Mouse (Mus musculus) urinary bladder, postnatal 10 days (tissue): ENCODE data around the gene Enkd1.

Experiments used
- DNase-seq: peaks from one replicate; pipeline ENCODE4 v3.0.0; 2022; ENCODE audit warnings: low spot score

The Enkd1 gene

DNA sequence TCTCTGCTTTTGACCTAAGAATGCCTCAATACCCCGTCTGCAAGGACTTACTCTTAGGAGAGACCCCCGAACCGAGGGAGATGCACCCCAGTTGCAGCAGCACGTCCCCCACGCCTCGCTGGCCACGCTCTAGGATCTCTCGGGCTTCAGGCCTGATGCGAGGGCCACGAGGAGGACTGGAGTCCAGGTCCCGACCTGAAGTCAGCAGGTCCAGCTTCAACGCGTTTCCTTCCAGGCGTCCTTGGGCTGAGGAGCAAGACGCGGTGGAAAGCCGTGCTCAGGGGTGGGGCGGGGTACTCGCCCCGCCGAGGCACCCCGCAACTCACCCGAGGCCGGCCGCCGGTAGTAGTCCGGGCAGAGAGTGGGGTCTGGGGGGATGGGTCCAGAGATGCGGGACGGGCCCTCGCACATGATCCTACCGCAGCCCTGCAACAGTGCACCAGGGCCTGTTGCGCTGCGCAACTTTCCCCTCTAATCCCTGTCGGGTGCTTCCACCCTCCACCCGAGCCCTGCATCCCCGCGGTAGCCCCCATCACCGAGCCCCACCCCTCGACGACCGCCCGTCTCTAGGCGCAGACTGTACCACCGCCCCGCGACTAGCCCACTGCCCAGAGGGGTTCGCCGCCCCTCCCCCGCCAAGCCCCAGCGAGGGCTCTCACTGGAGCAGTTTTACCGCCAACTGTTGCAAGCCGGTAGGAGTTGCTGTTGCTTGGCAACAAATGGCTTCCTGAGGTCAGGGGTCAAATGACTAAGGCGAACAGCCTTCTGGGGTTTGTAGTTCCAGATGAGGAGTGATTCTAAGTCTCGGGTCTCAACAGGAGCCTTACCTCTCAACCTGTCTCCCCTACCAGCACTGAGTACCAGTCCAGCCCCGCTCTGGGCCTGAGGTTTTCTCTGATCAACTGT is at the start of gene Enkd1, which contains the start of gene 4933405L10Rik:
Gene Enkd1, minus strand, starts transcription at position 713 of the 906 bp plus-strand sequence.
Gene 4933405L10Rik, plus strand, starts transcription at position 158 of the 906 bp plus-strand sequence.
- no peak for DNase-seq

DNA sequence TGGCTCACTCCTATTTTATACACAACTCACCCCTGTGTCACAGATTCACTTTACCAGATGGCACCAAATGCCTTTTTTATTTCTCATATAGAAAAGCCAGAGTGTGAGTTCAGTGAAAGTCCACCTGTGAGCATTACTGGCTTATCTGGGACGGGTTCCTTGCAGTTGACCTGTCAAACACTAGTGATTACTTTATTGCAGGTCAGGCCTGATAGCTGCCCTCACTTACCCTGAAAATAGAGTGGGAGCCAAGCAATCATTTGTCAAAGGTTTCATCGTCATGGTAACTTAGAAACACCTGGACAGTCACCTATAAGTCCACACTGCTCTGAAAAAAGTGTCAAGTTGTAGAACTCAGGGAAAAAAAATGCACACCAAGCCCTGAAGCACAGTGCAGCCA is 46.7 kb upstream of the Enkd1 start:
- no peak for DNase-seq

DNA sequence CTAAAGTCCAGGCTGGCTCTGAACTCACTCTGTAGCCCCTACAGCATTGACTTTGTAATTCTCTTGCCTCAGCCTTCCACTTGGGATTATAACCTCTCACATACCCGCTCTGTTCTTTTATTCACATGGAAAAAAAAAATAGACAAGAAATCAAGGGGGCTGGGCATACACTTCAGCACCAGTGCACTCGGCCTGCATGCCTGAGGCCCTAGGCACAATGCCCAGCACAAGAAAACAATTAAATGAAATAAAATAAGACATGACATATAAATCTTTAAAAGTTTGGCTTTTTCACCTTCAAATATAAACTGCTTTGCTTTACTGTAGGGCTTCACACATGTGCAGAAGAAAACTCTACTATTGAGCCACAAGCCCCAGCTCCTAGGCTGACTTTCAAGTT is 45.9 kb upstream of the Enkd1 start:
- DNase-seq = no peak

DNA sequence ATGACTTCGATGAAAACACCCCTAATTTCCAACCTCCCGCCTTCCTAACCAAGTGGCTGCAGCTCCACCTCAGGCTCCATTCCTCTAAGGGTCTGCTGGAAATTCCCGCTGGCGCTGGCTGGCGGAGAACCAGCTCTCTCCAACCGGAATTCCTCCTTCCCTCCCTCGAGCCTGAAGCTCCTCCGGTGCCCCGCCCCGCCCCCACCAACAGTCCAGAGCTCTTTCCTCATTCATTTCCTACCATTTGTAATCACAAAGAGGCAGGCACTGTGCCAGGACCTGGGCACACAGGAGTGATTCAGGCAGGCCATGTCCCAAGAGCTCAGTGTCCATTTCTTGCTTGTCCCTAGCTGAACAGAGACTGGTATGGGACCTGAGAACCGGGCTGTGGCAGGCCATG is 42.6 kb upstream of the Enkd1 start:
- no peak for DNase-seq

DNA sequence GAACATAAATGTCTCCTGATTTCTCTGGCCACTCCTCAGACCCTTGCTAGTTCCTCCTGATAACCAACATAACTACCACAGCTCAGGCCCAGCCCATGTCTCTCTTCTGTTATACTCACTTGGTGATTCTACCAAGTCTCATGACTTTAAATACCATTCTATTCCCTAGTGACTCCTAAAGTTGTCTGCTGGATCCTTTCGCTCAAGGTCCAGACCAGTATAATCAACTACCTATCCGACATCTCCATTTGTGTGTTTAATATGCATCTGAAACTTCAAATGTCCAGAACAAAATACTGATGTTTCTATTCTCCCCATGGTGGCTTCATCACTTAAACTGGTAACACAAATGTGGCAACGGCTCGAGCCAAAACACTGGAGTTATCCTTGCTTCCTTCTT is 35.3 kb upstream of the Enkd1 start:
- no peak for DNase-seq

DNA sequence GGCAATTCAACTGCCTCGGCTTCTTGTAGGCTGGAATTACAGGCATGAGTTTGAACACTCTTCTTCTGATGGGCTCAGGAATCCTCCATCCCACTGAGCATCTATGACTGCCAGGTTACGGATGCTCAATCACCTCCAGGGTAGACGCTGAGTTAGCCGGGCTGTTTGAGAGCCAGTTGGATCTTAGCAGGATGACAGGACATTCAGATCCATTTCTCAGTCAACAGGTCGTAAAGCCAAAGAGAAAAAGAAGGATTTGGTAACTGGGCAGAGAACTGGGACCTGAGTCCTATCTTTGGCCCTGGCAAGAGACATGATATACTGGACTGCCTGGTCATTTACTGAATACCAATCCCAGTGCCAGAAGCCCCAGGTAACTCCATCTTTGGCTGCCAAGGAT is 31.2 kb upstream of the Enkd1 start:
- no peak for DNase-seq

DNA sequence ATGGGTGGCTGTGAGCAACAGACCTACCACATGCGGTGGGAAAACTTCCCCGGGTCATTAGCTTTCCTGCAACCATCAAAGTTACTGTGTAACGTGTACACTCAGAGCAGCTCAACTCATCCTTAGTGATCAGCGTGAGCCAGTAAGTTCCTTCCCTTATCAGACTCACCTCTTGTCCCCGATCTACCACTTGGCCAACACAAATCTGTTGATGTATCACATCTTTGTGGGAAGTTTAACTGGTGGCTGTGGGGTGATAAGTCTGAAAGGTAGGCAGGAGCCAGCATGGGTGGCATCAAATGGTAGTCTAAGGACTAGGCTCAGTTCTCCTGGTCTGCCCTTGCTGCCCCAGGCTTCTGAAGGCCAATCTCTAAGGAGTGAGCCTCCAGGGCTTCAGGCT is 24.2 kb upstream of the Enkd1 start:
- no peak for DNase-seq

DNA sequence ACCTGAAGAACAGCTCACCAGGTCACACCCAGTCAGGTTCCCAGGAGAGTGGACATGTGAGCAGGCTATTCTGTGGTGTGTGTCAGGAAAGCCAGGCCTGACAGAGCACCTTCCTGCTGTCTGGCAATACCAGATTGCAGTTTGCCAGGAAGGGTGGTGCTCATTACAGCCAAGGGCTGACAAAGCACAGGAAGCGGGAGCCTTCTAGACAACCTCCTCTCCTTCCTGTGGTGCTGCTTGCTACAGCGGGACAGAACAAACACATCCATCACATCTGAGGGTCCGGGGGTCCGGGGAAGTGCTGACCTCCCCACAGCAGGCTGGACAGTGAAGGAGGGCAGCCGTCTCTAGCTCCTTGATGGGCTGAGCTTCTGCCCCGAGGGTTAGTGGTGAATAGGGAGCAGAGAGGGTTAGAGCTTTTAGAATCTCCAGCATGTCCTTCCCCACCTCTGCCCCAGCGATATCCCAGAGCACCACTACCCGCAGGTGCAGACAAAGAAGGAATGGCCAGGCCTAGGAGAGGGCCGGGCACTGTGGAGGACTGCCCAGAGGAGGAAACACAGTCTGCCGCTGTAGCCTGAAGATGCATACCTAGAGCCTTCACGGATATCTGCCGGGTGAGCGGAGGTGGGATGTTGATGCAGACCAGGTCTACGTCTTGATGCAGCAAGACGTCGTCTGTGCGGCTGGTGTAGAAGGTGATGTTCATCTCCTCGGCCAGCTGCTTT is 19.6 kb upstream of the Enkd1 start:
- no peak for DNase-seq

DNA sequence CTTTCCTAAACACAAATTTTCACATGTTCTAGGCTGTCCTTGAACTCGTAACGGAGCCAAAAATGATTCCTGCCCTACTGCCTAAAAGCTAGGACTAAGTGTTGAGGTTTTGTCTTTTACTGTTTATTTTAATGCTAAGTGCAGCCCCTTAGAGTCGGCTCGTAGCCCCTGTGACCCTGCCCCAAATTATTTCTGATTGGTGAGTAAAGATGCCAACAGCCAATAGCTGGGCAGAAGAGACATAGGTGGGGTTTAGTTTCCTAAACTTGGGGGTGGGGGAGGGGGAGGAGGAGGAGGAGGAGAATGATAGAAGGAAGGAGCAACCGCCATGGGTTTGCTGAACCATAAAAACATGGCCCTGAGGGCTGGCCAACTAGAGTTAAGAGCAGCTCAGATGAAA is 17.7 kb upstream of the Enkd1 start:
- DNase-seq = no peak

DNA sequence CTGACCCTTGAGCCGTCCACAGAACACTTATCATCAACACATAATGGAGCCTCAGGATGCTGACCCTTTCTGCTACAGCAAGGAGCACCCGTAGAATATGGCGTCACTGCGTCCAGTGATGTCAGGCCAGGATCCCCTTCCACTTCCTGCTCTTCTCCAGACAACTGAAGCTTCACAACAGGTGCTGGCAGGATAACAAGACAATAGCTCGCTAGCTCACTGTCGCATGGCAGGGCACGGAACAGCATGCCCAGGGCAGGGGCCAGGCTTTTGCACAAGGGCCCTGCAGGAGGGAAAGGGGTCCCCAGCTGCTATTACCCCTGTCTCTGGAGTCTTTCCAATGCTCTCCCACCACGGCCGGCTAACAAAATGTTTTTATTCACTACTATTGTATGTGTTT is 14.9 kb upstream of the Enkd1 start:
- DNase-seq = no peak

DNA sequence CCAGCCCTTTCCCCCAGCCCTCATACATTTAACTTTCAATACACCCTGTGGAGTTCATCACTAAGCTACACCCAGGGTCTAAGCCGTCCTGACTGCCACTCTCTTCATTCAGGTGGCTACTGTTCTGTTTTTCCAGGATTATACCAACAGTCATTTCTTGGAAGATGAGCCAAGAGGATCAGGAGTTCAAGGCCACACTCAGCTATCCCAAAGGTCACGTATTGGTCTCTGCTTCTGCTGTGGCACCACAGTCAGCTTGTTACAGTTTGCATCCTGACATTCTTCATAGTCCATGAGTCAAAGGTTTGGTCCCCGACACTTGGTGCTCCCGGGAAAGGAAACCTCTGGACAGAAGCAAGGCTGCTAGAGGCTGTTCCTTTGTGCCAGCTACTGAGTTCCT is 11.6 kb upstream of the Enkd1 start:
- no peak for DNase-seq

DNA sequence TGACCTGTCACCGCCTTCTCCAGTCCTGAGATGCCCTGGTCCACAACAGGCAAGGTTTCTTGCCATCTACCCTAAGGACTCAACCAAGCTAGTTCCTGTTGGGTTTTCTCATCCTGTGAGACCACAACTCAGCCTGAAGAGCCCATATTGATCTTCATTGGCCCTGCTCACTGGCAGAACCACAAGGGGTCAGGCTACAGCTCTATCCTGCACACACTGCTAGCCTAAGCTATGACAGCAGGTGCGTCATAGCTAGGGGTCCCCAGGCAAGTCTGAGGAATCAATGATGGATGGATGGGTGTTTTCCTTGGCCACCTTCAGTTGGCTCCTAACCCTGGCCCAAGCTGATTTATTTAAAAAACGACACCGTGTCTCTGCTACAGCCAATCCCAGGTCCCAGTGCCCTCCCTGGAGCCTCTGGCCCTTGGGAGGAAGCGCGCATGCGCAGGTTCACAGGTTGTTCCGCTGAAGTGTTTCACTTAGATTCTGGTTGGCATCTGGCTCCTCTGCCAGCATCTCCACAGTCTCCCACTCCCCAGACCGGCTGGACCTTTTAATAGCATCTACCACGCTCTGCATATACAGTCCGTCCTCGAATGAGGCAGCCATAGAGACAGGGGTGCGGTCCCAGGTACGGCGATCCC is 8.4 kb upstream of the Enkd1 start:
- no peak for DNase-seq

DNA sequence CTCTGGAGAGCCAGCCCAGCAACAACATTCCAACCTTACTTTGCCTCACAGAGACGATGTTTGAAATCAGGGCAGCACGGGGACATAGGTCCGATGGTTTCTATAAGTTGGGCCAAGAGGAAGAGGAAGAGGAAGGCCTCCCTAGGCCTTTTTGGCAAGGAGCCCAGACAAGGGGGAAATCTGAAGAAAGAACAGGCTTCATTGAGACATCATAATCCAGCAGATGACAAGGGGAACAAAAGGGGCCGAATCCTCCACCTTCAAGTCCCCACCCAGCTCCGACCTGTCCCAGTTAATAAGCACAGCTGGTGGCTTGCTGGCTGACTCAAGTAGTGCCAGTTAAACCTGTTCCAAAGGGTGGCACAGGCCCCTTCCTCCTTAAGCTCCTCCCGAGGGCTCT is 7.0 kb upstream of the Enkd1 start:
- DNase-seq = no peak

DNA sequence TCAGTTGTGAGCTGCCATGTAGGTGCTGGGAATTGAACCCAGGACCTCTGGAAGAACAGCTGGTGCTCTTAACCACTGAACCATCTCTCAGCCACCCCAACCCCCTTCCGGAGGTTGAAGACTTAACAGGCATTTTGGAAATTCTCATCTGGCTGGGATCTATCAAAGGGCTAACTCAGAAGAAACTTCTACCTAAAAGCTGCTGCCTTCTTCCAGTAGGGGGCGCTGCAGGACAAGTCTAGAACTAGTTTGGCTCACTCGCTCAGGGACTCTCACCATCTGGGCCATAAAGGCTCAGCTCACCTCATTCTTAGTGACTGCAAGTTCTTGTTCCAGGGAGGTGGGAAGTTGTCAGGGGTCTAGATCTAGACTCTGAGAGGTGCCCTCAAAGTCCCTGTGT is 6.1 kb upstream of the Enkd1 start:
- DNase-seq = peak; percentile 58

DNA sequence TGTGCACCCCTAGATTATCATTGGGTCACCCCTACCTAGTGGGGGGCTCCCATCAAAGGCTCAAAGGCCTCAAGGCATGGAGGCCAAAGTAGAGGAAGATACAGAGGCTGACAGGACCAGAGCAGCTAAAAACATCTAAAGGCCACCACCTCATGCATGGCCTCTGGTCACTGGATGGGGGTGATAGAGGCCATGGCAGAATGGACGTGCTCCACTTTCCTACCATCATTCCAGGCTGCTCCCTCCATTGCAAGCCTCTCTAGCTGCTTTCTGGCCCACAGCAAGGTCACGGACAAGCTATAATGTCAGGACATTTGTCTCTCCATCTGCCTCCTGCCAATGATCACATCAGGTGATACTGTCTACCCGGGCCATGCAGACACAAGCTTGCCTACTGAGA is 4.3 kb upstream of the Enkd1 start:
- DNase-seq = no peak

DNA sequence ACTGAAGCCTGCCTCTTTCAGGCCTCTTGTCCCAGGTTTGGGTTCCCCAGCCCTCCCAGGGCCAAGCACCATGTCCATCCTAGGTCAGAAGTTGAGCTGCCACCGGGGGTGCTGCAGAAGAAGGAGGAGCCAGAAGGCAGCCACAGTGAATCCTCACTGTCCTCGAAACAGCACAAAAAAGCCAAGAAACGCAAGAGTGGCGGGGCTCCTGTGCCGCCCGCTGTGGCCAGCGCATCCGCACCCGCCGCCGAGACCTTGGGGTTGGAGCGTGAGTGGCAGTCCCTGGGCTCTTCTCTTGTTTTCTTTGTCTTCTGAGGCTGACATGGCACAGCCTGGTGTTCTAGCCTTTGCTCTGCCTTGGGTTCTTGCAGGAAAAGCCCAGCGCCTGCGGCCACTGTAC is 1.3 kb upstream of the Enkd1 start:
- no peak for DNase-seq

DNA sequence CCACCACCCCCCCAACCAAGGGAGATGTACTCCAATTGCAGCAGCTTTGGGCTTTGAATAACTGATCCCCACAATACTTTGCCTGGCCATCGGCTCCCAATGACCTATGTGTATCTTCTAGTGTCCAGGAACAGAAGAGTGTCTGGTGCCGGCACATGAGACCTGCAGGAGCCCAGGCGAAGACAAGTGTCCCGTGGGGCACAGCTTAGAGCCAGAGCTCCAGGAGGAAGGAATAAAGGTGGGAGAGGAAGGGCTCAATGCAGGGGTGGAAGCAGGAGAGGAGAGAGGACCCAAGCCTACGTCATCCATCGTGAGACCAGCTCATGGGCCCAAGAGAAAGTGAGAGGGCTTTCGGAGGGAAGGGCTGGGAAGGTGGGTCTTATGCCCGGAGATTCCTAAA is 665 bp upstream of the Enkd1 start:
- DNase-seq = no peak

DNA sequence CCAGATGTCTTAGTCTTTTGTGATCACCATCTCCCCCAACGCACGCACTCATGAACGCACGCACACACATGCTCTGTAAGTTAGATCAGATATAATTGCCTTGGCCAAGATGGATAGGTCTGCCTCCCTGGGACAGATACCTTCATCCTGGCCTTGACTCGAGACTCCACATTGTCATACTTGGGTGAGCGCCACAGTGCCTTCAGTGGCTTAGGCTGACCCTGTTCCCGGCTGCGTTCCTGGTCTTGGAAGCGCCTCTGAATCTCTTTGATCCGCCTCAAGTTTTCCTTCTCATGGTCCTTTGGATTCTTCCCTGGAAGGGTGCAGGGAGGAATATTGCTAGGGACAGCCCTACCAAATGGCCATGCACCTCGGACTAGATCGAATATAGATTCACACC is 1.6 kb downstream of the Enkd1 start:
- DNase-seq = no peak

DNA sequence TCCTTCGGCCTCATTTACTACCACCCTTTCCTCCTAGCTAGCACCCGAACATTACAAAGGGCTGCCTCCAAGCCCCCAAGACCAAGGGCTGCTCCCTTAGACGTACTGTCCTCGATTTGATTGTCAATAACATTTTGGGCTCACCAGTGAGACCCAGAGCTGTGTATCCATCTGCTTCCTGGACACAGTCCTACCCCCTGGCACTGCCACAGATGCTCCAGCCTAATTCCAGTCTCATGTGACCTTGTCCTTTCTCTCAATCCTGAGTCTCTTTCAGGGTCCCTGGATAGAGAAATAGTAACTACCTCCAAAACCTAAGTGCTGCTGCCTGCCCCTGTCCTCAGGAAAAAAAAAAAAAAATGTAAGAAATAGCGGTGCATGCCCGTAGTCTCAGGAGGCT is 3.1 kb downstream of the Enkd1 start:
- no peak for DNase-seq

DNA sequence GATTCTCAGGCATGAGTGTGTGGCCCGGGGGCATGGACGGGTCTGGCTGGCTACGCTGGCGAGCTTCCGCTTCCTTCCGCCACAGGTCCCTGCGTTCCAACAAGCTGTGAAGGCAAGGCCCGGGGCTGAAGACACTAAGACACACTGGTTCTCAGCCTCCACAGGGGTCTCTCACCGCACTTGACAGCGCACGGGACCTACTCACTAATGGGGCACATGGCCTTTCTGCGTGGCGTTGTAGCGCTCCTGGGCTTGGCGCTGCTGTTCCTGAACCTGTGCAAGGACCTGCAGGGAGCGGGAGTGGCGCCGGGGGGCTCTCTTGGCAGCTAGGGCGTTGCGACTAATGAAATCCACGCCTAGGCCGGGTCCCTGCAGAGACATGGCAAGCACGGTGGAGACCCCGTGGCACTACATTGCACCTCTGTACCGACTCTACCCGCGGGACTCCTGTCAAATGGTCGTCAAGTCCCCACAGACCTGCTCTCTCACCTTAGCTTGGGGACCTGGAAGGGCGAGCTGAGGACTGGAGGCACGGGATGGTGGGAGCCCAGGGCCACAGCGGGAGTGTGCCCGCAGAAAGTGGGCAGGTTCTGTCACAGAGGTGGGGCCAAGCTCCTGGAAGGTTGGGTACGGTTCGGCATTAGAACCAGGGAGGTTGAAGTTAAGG is 3.7 kb downstream of the Enkd1 start:
- no peak for DNase-seq

DNA sequence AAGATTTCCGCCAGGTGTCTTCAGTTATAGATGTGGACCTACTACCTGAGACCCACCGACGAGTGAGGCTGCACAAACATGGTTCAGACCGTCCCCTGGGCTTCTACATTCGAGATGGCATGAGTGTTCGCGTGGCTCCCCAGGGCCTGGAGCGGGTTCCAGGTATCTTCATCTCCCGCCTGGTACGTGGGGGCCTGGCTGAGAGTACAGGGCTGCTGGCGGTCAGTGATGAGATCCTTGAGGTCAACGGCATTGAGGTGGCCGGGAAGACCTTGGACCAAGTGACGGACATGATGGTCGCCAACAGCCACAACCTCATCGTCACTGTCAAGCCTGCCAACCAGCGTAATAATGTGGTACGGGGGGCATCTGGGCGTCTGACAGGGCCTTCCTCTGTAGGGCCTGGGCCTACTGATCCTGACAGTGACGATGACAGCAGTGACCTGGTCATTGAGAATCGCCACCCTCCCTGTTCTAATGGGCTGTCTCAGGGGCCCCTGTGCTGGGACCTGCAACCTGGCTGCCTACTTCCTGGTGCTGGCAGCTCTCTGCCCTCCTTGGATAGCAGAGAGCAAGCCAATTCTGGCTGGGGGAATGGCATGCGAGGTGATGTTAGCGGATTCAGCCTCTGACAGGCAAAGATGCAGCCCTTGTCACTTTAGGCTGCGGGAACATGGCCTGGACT is 5.1 kb downstream of the Enkd1 start:
- no peak for DNase-seq

DNA sequence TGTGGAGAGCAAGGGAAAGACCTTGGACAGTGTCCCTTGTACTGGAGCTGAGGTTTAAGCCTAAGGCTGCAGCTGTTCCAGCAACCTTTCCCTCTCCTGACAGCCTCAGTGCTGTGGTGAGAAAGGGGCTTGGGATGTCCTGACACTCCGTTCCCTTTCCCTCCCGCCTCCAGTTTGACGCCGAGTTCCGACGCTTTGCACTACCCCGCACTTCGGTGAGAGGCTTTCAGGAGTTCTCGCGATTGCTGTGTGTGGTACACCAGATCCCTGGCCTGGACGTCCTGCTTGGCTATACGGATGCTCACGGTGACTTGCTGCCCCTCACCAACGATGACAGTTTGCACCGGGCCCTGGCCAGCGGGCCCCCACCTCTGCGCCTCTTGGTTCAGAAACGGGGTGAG is 6.0 kb downstream of the Enkd1 start:
- DNase-seq = no peak
